Mouse (Mus musculus) heart, adult 2 months (tissue): ENCODE results near the gene Acly. TPM values are rescaled to one million over a fixed set of nuclear protein-coding genes. Genes with fewer than 3 reads are reported as not detected.

Experiments
- DNase-seq, 2 experiments: peaks; one replicate each; pipeline ENCODE4 v3.0.0; 2021
- H3K27ac ChIP-seq: fragments of 200-600 bp; 2 replicates; pipeline ENCODE4 v1.8.1; 2022
- H3K27me3 ChIP-seq: fragments of 200-500 bp; 2 replicates; pipeline ENCODE4 v1.6.1; 2012; ENCODE audit warnings: mild to moderate bottlenecking, low read length, inconsistent platforms, mixed read lengths; ENCODE audit not compliant: control insufficient read depth, insufficient read depth
- H3K36me3 ChIP-seq: fragments of 200-500 bp; 2 replicates; pipeline ENCODE4 v1.6.1; 2012; ENCODE audit warnings: low read length, inconsistent platforms; ENCODE audit not compliant: control insufficient read depth, insufficient read depth
- H3K4me1 ChIP-seq: fragments of 200-500 bp; 2 replicates; pipeline ENCODE4 v1.6.1; 2011; ENCODE audit warnings: low read length; ENCODE audit not compliant: control insufficient read depth, insufficient read depth
- H3K4me3 ChIP-seq: fragments of 200-600 bp; 2 replicates; pipeline ENCODE4 v1.8.1; 2022
- H3K79me2 ChIP-seq: fragments of 200-500 bp; replicated peaks from 2 replicates; pipeline ENCODE4 v1.6.1; 2012; ENCODE audit warnings: mild to moderate bottlenecking, inconsistent platforms, low read length, moderate library complexity, mixed read lengths; ENCODE audit not compliant: control insufficient read depth, insufficient read depth
- H3K9ac ChIP-seq: fragments of 200-500 bp; 2 replicates; pipeline ENCODE4 v1.6.1; 2012; ENCODE audit warnings: low read depth, mild to moderate bottlenecking, control low read depth, inconsistent platforms, low read length, mixed read lengths
- CTCF ChIP-seq: fragments of 200-600 bp; IDR thresholded peaks from 2 replicates; pipeline ENCODE4 v1.8.1; 2022; ENCODE audit warnings: antibody characterized with exemption, mild to moderate bottlenecking, moderate library complexity
- EP300 ChIP-seq: fragments of 200-500 bp; IDR thresholded peaks from 2 replicates; pipeline ENCODE4 v1.6.1; 2011; ENCODE audit warnings: low read depth, low read length, control low read depth; ENCODE audit not compliant: insufficient read depth
- POLR2A ChIP-seq: fragments of 200-500 bp; IDR thresholded peaks from 2 replicates; pipeline ENCODE4 v1.6.1; 2011; ENCODE audit warnings: mild to moderate bottlenecking, low read depth, low read length, control low read depth; ENCODE audit not compliant: insufficient read depth
- WGBS: fragments of 180-500 bp; shearing (Covaris S2); methylation state at CpG from one replicate; pipeline ENCODE4 v1.1.7; 2018; 5-methylcytosine and 5-hydroxymethylcytosine counted together
- intact Hi-C: fragments of 180-260 bp; cut with DNase I; formaldehyde crosslinking; loops from one replicate; pipeline ENCODE4 v1.15.1; 2025
- polyA plus RNA-seq: library from polyadenylated mRNA; depleted of rRNA; stranded (reverse); fragments of >200 nt; gene quantifications from 2 replicates; pipeline ENCODE4 v1.2.3, GENCODE M21; 2012
- total RNA-seq, 2 experiments: library from RNA; stranded (reverse); gene quantifications; 2 replicates each; pipeline ENCODE4 v1.2.3; 2021

Gene Acly
- total and polyA plus RNA-seq, 3 experiments, result 25.5 to 74.7 (median 34.6) TPM

- Histone ChIP-seq H3K36me3 (no peaks in the 10 kb centered on the region), H3K4me3 (no peak overlapping the region), H3K27me3 (no peaks in the 10 kb centered on the region), H3K4me1 (no peaks in the 10 kb centered on the region), H3K9ac (no peak overlapping the region), H3K27ac (no peak overlapping the region), H3K79me2 (no peaks in the 10 kb centered on the region)
- DNase-seq, result no peak
- no peak for TF ChIP-seq EP300
- TF ChIP-seq CTCF, result no peak
- no peak for TF ChIP-seq POLR2A
- intact Hi-C loops, result no loop called here
- 85% methylated on average over 7 of the region's 7 CpGs for WGBS
Measured at GRCm38 (mm10) chr11:100500651-100501050, 27.1 kb downstream of the Acly start.

GRCm38 (mm10) chr11:100500241-100500640, 27.6 kb downstream of the Acly start:
- DNase-seq, result no peak
- WGBS, result 78% methylated on average over 3 of the region's 3 CpGs
- H3K4me3 ChIP-seq, result no peak overlapping the region
- no peaks in the 10 kb centered on the region for H3K27me3 ChIP-seq
- intact Hi-C loops, result no loop called here
- no peak overlapping the region for H3K9ac ChIP-seq
- no peak for TF ChIP-seq EP300
- no peak for TF ChIP-seq CTCF
- no peak for TF ChIP-seq POLR2A
- H3K4me1 ChIP-seq, result no peaks in the 10 kb centered on the region
- no peaks in the 10 kb centered on the region for H3K79me2 ChIP-seq
- H3K27ac ChIP-seq, result no peak overlapping the region
- no peaks in the 10 kb centered on the region for H3K36me3 ChIP-seq

- DNase-seq, result no peak
- H3K4me3 ChIP-seq, result no peak overlapping the region
- TF ChIP-seq POLR2A, result peak; percentile 14; the same call in 1 of the 2 replicates
- no peak for TF ChIP-seq CTCF
- no peak for TF ChIP-seq EP300
- H3K36me3 ChIP-seq, result no peaks in the 10 kb centered on the region
- no peaks in the 10 kb centered on the region for H3K27me3 ChIP-seq
- H3K9ac ChIP-seq, result 0 out of 2 replicates have a peak overlapping the region, but pooled peaks have one; percentile 61
- no peaks in the 10 kb centered on the region for H3K79me2 ChIP-seq
- intact Hi-C loops, result no loop called here
- no peaks in the 10 kb centered on the region for H3K4me1 ChIP-seq
- 84% methylated on average over 12 of the region's 12 CpGs for WGBS
- H3K27ac ChIP-seq, result peak overlapping the region; percentile 43; the same call in 1 of the 2 replicates
Measured at GRCm38 (mm10) chr11:100493771-100494170, 34.0 kb downstream of the Acly start.

- Histone ChIP-seq H3K4me3 (no peak overlapping the region), H3K4me1 (no peaks in the 10 kb centered on the region), H3K27me3 (no peaks in the 10 kb centered on the region), H3K27ac (no peak overlapping the region), H3K9ac (no peak overlapping the region), H3K79me2 (no peaks in the 10 kb centered on the region), H3K36me3 (no peaks in the 10 kb centered on the region)
- DNase-seq, result no peak
- TF ChIP-seq CTCF, result peak; percentile 53
- no peak for TF ChIP-seq POLR2A
- TF ChIP-seq EP300, result no peak
- 90% methylated on average over 6 of the region's 6 CpGs for WGBS
- intact Hi-C loops, result no loop called here
Measured at GRCm38 (mm10) chr11:100490951-100491350, 36.8 kb downstream of the Acly start.

GRCm38 (mm10) chr11:100485801-100486538, 41.8 kb downstream of the Acly start:
- peak in 1 of 2 experiments; percentile 24 for DNase-seq
- Histone ChIP-seq H3K79me2 (no peaks in the 10 kb centered on the region), H3K4me3 (no peak overlapping the region), H3K36me3 (no peaks in the 10 kb centered on the region), H3K27ac (no peak overlapping the region), H3K4me1 (no peaks in the 10 kb centered on the region), H3K27me3 (no peaks in the 10 kb centered on the region), H3K9ac (no peak overlapping the region)
- intact Hi-C loops, result loop anchor here (2.0 kb wide), 1 partner anchor 69 kb away; no protein-coding TSS in a partner anchor
- TF ChIP-seq EP300 (no peak), CTCF (peak; percentile 66), POLR2A (no peak)
- WGBS, result 85% methylated on average over 8 of the region's 8 CpGs

GRCm38 (mm10) chr11:100484461-100484860, 43.3 kb downstream of the Acly start:
- intact Hi-C loops, result loop anchor here (2.0 kb wide), 1 partner anchor 70 kb away; no protein-coding TSS in a partner anchor
- Histone ChIP-seq H3K79me2 (no peaks in the 10 kb centered on the region), H3K36me3 (no peaks in the 10 kb centered on the region)

More at GRCm38 (mm10) chr11:100484461-100484860, 43.3 kb downstream of the Acly start:
- Histone ChIP-seq H3K4me3 (no peak overlapping the region), H3K27ac (no peak overlapping the region), H3K9ac (no peak overlapping the region), H3K27me3 (no peaks in the 10 kb centered on the region), H3K4me1 (no peaks in the 10 kb centered on the region)
- TF ChIP-seq CTCF (no peak), POLR2A (no peak), EP300 (no peak)
- DNase-seq, result no peak
- WGBS, result 91% methylated on average over 3 of the region's 3 CpGs
